Mouse (Mus musculus) neural tube, embryonic 10.5 days (tissue): ENCODE measurements around the gene Slbp.

Experiments used
- DNase-seq: peaks from one replicate; pipeline ENCODE4 v3.0.0-alpha.2; 2017; ENCODE audit warnings: low spot score; ENCODE audit errors: extremely low spot score

The Slbp gene

GRCm38 (mm10) chr5:33630615-33631014 lies 21.8 kb downstream of the Slbp start:
- DNase-seq: no peak

- no peak for DNase-seq
Measured at GRCm38 (mm10) chr5:33630061-33630460, 22.3 kb downstream of the Slbp start.

GRCm38 (mm10) chr5:33629301-33629987 lies 22.9 kb downstream of the Slbp start, which contains the start of the genes Fam53a and Gm9903:
Fam53a (minus strand) TSS chr5:33629635.
Gm9903 (plus strand) TSS chr5:33629925.
- peak; percentile 99 for DNase-seq

GRCm38 (mm10) chr5:33628820-33629300 lies 23.5 kb downstream of the Slbp start:
- DNase-seq: no peak

- no peak for DNase-seq
Measured at GRCm38 (mm10) chr5:33627968-33628367, 24.4 kb downstream of the Slbp start.

GRCm38 (mm10) chr5:33623766-33624165 lies 28.6 kb downstream of the Slbp start:
- DNase-seq: no peak

- no peak for DNase-seq
Measured at GRCm38 (mm10) chr5:33622671-33623070, 29.7 kb downstream of the Slbp start.

GRCm38 (mm10) chr5:33614391-33614790 lies 38.0 kb downstream of the Slbp start:
- DNase-seq: no peak

- no peak for DNase-seq
Measured at GRCm38 (mm10) chr5:33611795-33612194, 40.6 kb downstream of the Slbp start.

GRCm38 (mm10) chr5:33609226-33609625 lies 43.1 kb downstream of the Slbp start:
- no peak for DNase-seq

GRCm38 (mm10) chr5:33607434-33607833 lies 44.9 kb downstream of the Slbp start:
- no peak for DNase-seq

- no peak for DNase-seq
Measured at GRCm38 (mm10) chr5:33606631-33607030, 45.7 kb downstream of the Slbp start.

- no peak for DNase-seq
Measured at GRCm38 (mm10) chr5:33605314-33605713, 47.1 kb downstream of the Slbp start.

GRCm38 (mm10) chr5:33593620-33594019 lies 58.8 kb downstream of the Slbp start:
- peak; percentile 17 for DNase-seq

GRCm38 (mm10) chr5:33589221-33589888 lies 63.0 kb downstream of the Slbp start:
- DNase-seq: peak; percentile 82

GRCm38 (mm10) chr5:33588066-33588465 lies 64.3 kb downstream of the Slbp start:
- no peak for DNase-seq

- no peak for DNase-seq
Measured at GRCm38 (mm10) chr5:33587498-33588058, 64.8 kb downstream of the Slbp start.
